Mouse (Mus musculus): ENCODE results near the gene Mitd1.

Mitd1 gene

DNA sequence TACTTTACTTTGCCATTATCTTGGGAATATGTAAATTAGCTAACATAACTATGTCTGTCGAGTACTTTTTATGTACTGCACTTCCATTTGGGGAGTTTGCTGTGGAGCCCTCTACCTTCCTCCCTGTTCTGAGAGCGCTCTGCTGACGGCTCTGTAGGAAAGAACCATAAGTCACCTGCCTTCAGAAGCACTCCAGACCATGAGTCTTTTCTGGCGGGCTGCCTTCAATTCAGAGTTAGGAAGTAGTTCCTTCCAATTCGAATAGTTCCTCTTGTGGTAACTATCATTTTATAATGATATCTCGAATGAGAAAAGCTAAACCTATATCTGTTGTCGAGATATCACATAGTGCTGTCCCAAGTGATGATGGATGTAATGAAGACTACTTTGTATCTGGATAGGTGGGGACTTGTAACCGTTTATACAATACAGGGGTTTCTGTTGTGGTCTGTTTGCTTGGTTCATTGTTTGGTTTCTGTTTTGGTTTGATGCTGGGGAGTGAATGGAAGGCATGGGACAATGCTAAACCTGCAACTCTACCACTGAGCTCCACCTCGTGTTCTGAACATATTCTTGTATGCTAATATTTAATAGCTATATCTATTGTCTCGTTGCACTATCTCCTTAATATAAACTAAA, 22.4 kb downstream of the Mitd1 start:
- DNase-seq (ENCODE audit: low read depth): no peak

DNA sequence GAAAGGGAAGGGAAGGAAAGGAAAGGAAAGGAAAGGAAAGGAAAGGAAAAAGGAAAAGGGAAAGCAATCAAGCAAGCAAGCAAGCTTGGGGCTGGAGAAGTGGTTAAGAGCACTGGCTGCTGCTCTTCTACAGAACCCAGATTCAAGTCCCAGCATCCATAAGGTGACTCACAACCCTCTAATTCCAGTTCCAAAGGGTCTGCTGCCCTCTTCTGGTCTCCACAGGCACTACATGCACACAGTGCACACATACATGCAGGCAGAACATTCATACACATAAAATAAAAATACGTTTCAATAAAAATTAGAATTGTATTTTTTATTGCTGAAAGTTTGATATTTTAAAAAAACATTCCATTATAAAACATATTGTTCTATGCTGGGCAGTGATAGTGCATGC, 23.2 kb downstream of the Mitd1 start:
- peak; percentile 82 for DNase-seq (ENCODE audit: low read depth)

DNA sequence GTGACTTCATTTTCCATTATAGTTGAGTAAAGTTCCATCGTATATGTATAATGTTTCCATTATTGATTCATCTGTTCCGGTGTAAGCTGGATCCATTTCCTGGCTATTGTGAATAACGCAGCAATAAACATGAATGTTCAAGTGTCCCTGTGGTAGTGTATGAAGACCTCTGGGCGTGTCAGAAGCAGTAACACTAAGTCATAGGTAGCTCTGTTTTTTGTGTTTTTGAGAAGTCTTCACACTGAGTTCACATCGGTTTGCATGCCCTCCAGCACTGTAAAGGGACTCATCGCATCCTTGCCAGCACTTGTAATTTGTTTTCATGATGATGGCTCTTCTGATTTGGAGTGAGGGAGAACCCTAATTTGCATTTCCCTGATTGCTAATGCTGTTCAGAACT, 23.9 kb downstream of the Mitd1 start, which contains the start of gene Tsga10:
TSS of gene Tsga10 (minus strand) at position 144 of the 400 bp plus-strand sequence.
- peak; percentile 41 for DNase-seq (ENCODE audit: low read depth)

DNA sequence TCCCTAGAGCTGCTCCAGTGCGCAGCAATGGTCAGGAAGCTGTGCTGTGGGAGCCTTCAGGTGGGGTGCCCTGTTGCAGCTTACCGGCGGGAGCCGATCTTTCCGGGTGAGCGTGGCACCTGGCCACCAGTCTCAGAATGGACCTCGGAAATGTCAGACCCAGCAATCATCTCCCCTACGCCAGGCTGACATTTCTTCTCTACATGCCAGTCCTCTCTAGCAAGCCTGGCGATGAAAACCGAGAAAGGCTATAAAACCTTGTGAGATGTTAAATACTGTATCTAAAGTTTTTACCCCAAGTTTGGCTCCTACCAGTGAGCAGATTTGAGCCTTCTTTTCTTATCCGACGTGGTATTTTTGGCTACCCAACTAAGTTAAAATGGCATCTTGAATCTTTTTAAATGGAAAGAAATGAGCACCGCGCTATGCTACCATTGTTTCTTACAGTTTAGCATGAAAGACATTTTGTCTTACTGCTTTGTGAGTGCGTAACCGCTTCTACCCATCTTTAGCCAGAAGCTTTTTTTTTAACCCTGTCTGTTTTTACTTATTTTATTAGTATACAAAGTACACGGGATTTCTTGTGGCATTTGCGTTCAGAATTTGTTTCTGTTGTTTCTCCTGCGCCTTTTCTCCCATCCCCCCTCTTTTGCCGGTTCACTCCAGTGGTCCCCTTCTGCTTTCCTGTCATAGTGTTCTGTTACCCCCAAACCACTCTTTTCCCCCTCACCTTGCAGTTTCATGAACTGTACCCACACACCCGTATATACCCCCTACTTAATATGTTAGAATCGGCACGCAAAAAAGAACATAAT, 24.6 kb downstream of the Mitd1 start:
- DNase-seq (ENCODE audit: low read depth): no peak

DNA sequence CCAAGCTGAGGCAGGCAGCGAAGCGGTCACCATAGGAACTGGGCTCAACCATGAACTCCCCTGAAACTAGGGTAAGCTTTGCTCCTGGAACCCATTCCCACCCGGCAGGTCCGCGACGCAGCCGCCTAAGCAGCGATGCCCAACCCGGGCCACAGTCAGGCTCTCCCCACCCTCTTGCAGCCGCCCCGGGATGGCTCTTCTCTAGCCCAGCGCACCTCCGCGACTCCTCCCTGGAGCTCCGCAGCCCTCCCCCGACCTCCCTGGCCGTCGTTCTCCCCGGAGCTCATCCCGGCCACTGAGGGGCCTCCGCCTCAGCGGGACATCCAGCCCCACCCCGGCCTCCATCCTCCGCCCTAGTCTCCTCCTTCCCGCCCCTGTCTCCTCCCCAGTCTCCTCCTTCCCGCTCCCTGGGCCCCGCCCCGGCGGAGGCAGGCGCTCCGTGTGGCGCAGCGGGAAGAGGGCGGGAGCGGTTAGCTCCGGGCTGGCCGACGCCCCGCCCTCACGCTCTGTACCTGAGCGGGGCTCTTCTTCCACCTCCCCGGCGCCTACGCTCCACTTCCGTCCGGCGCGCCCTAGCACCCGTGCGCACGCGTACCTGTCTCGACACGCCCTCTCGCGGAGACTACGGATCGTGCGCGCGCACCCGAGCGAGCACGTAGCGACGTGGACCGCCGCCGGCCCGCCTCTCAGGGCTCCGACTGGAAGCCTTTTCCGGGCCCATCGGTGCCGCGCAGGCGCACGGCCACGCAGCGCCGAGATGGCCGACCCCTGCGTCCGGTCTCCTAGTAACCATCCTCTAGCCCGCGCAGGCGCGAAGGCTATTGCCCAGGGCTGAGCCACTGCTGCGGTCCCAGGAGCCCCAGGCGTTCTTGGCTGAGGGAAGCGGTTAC, 25.5 kb downstream of the Mitd1 start:
- DNase-seq (ENCODE audit: low read depth): peak; percentile 99

DNA sequence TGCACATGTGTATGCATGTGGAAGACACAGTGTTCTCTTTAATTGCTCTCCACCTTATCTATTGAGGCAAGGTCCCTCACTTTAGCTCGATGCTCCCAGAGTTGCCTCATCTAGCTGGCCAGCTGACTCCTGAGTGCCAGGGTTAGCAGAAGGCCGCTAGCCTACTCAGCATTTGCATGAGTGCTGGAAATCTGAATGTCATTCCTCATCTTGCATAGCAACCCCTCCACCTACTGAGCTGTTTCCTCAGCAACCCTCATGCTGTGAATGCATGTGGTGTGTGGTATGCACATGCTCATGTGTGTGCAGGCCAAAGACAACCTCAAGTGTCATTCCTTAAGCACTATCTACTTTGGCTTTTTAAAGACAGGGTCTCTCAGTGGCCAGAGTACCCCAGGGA, 39.5 kb downstream of the Mitd1 start:
- DNase-seq (ENCODE audit: low read depth): no peak

DNA sequence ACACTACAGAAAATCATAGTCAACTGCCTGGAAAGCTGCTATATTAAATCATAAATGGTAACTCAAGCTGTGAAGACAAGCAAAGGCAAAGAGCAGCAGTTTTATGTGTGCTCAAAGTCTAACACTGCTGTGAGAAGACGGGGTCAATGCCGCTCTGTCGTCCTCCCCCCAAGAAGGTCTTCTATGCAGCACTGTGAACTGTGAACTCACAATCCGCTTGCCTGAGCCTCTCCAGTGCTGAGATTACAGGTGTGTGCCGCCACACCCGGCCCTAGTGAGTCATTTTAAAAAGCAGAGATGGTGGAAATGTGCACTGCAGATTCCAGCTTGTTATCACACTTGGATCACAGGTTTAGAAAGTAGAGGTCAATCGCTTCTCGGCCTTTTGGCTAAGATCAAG, 43.3 kb downstream of the Mitd1 start:
- DNase-seq (ENCODE audit: low read depth): no peak

DNA sequence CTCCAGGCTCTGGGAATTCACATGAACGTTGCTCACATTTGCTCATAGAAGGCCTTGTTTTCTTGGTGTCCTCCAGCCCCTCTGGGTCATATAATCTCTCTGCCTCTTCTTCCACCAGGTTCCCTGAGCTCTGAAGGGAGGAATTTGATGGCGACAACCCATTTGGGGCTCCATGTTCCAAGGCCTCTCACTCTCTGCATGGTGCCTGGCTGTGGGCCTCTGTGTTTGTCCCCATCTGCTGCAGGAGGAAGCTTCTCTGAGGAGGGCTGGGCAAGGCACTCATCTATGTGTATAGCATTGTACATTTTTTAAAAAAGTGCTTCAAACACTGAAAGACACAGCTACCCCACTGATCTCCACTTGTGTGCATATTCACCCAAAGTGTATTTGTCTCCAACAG, 58.5 kb downstream of the Mitd1 start:
- DNase-seq (ENCODE audit: low read depth): no peak

Measured in induced T-regulatory cell, adult 2 months (primary cell).